ENCODE assay signal across 15 mouse cellular contexts in the genomic region with DNA sequence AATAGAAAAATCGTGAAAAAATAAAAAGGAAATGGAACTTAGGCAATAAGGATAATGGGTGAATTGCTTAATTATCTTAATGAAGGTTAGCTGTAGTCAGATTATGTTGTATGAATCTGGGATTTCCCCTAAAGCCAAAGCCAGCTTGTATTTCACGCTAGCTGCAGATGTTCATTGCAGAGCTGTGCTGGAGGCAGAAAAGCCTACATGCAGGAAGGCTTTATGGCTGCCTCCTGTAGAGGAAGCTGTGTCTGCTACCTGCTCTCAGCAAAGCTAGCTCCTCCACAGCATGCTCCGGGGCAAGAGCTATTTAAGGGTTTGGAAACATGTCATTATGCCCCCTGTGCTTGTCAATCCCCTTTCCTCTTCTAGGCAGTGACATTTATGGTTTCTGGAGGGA. TPM values are rescaled to one million over a fixed set of nuclear protein-coding genes. Genes with fewer than 3 reads are reported as not detected.
"Had no signal": no experiment of that assay in that cellular context is flagged by ENCODE, and none has a peak within 500 bp of the region (broad histone marks: within the 10 kb centered on the region; RNA-seq: fewer than 3 reads in every experiment).

No protein-coding gene starts in this region.

- H3K36me3 ChIP-seq: liver, embryonic 13.5 days; lung, embryonic 15.5 days; midbrain, embryonic 15.5 days had no signal

- DNase-seq: kidney, adult 11 months; kidney, adult 9 months; kidney, postnatal 4 days; left cerebral cortex, postnatal 4 days; liver; liver, embryonic 13.5 days; liver, postnatal 0 days; lung, postnatal 14 days; spleen, adult 18-20 months; thymus, adult 18-20 months; thymus, postnatal 14 days had no signal

- H3K9me3 ChIP-seq: liver, embryonic 13.5 days; lung, embryonic 15.5 days; midbrain, embryonic 15.5 days had no signal

- H3K27me3 ChIP-seq: liver, embryonic 13.5 days; lung, embryonic 15.5 days; midbrain, embryonic 15.5 days had no signal

- H3K4me1 ChIP-seq: liver, embryonic 13.5 days; lung, embryonic 15.5 days had no signal

- H3K9ac ChIP-seq: liver, embryonic 13.5 days; liver, postnatal 0 days; lung, embryonic 15.5 days; midbrain, embryonic 15.5 days had no signal

- H3K4me2 ChIP-seq: liver, embryonic 13.5 days; lung, embryonic 15.5 days; midbrain, embryonic 15.5 days had no signal

- ATAC-seq: liver, postnatal 0 days; midbrain, embryonic 15.5 days had no signal

- H3K4me3 ChIP-seq: layer of hippocampus, adult 2 months; liver, embryonic 13.5 days; lung, embryonic 15.5 days; midbrain, embryonic 15.5 days had no signal

- H3K27ac ChIP-seq: kidney, postnatal 0 days; layer of hippocampus, adult 2 months; liver, embryonic 13.5 days; lung, embryonic 15.5 days; midbrain, embryonic 15.5 days had no signal

RNA-seq across cellular contexts. Expression of a gene that starts 9.3 kb away (rescaled TPM):
- polyA plus RNA-seq: liver, postnatal 0 days had no signal
